Mouse (Mus musculus): ENCODE data around the gene Gm6583.

Gm6583 gene

GRCm38 (mm10) chr5:112367338-112367737 lies 11.5 kb upstream of the Gm6583 start:
- DNase-seq = no peak

GRCm38 (mm10) chr5:112366879-112367278 lies 11.0 kb upstream of the Gm6583 start:
- DNase-seq = no peak

GRCm38 (mm10) chr5:112364184-112364797 lies 8.5 kb upstream of the Gm6583 start:
- DNase-seq = peak; percentile 35

DNA sequence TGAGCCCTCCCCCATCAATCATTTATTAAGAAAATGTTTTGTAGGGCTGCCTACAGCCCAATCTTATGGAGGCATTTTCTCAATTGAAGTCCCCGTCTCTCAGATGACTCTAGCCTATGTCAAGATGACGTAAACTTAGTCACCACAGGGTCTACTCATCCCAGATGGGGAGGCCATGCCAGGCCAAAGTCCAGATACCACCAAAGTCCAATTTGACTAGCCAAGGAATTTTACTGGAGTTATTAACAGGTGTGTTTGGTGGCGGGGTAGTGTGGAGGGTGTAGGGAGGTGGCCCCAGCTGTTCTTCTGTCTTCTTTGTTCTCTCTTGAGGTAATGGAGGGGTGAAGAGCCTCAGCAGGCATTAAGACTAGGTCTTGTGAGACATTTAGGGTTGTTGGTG lies 4.2 kb upstream of the Gm6583 start:
- no peak for DNase-seq

GRCm38 (mm10) chr5:112359520-112359919 lies 3.7 kb upstream of the Gm6583 start:
- no peak for DNase-seq

DNA sequence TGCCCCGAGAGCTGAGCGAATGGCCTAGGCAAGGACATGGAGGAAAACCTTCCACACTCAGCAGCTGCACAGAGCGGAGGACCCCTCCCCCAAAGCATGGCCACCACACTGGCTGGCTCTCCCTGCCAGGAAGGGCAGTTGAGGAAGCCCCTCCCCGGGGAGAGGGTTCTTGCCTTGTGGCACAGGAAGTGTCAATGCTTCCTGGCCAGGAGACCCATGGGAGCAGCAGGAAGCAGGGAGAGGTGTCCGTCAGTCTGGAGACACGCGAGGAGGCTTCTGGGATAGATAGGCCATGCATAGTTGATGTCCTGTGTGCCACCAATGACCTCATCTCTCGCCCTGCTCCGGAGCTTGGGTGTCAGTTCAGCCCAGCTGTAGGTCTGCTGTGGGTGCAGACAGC lies 489 bp upstream of the Gm6583 start:
- no peak for DNase-seq

GRCm38 (mm10) chr5:112355493-112355892 lies 340 bp downstream of the Gm6583 start:
- DNase-seq = no peak

DNA sequence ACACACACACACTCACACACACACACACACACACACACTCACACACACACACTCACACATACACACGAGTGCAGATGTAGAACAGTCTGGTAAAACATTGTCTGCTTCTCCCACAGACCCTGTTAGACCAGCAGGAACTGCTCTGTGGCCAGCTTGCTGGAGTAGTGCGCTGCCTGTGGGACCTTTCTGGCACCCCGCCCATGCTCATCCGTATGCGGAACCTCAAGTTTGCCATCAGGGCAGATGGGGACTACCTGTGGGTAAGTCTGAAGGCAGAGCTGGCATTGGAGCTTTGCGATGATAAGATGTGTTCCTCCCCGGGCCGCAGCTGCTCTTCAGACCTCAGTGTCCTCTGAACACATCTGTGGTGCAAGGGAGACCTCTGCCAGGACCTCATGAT lies 6.7 kb downstream of the Gm6583 start:
- no peak for DNase-seq

GRCm38 (mm10) chr5:112346211-112346965 lies 9.4 kb downstream of the Gm6583 start:
- no peak for DNase-seq

GRCm38 (mm10) chr5:112344092-112344960 lies 11.5 kb downstream of the Gm6583 start:
- DNase-seq = no peak

GRCm38 (mm10) chr5:112343205-112343595 lies 12.6 kb downstream of the Gm6583 start:
- no peak for DNase-seq

GRCm38 (mm10) chr5:112342463-112343204 lies 13.2 kb downstream of the Gm6583 start, which contains the start of the genes Srrd and Hps4:
TSS of gene Srrd (minus strand) at chr5:112343040.
TSS of gene Hps4 (plus strand) at chr5:112343083.
- peak; percentile 87 for DNase-seq

DNA sequence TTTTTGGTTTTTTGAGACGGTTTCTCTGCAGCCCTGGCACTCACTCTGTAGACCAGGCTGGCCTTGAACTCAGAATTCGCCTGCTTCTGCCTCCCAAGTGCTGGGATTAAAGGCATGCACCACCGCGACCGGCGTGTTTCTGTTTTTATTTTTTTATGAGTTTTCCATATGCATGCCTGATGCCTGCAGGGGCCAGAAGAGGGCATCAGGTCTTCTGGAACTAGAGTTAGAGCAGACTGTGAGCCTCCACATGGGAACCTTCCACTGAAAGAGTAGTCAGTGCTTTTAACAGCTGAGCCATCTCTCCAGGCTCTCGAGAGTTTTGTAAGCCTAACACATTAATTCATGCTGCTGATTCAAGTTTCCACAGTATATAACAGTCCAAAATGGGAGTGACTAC lies 16.6 kb downstream of the Gm6583 start:
- no peak for DNase-seq

GRCm38 (mm10) chr5:112337004-112337403 lies 18.8 kb downstream of the Gm6583 start:
- no peak for DNase-seq

DNA sequence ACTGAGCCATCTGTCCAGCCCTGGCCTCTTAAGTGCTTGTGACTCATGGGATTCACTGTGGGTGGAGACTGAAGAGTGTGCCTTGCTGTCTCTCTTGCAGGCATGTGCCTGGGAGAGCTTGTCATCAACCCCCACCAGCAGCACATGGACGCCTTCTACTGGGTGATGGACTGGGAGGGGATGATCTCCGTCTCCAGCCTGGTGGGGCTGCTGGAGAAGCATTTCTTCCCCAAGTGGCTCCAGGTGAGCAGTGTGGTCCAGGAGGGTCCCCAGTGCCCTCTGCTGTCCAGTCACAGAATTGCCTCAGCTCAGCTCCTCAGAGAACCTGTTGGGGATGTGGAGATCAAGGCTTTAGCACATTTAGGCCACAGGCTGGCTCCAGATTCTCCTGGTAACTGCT lies 20.4 kb downstream of the Gm6583 start:
- peak; percentile 48 for DNase-seq

DNA sequence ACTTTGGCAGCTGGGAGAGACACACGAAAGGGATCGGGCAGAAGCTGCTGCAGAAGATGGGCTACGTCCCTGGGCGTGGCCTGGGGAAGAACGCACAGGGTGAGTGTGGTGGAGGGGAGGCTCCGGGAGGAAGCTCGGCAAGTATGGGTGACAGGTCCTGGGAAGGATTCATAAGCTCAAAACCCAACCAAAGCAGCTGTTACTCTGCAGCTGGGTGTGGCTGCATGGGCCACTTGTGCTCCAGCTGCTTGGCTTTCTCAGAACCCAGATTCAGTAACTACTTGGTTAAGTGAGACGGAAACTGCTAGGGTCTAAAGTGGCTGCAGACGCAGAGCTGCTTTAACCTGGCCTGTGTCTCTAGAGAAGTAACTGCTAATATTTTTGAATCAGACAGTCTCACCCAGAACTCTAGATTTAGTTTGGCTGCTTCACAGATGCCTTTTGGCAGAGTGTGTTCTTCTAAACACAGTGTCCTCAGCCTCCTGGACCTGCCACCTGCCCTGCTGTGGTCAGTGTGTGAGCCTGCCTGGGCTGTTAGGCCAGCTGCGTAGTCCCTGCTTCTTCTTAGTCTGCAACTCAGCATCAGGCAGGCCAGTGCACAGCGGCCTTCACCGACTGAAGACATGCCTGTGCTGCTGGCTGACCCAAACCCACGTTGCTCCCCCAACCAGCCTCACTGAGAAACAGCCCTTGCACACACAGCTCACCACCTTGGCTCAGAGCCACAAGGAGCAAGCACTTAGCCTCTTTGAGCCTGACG lies 25.8 kb downstream of the Gm6583 start:
- DNase-seq = no peak

GRCm38 (mm10) chr5:112327854-112328253 lies 28.0 kb downstream of the Gm6583 start:
- no peak for DNase-seq

DNA sequence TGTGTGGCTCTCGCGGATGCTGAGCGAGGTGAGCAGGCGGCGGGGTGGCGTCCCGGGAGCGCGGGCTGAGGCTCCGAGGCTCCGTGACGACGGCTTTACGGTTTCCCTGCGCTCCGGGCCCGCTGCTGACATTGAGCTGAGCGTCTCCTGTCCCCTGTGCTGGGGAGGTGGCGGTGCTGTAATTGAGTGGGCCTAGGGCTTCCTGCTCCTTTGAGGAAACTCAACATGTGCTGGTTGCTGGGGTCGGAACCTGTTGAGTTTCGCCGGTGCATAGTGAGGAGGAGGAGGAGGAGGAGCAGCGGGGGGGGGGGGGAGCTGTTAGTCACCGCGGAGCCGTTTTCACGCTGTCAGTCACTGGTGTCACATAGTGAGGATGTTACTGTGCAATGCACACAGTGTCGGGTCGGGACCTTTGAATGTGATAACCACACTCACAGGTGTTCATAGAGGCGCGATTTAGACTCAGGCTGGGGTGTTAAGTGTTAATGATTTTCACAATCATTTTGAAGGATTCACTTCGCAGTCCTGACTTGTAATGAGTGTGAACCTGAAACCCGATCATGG lies 29.3 kb downstream of the Gm6583 start:
- DNase-seq = no peak

DNA sequence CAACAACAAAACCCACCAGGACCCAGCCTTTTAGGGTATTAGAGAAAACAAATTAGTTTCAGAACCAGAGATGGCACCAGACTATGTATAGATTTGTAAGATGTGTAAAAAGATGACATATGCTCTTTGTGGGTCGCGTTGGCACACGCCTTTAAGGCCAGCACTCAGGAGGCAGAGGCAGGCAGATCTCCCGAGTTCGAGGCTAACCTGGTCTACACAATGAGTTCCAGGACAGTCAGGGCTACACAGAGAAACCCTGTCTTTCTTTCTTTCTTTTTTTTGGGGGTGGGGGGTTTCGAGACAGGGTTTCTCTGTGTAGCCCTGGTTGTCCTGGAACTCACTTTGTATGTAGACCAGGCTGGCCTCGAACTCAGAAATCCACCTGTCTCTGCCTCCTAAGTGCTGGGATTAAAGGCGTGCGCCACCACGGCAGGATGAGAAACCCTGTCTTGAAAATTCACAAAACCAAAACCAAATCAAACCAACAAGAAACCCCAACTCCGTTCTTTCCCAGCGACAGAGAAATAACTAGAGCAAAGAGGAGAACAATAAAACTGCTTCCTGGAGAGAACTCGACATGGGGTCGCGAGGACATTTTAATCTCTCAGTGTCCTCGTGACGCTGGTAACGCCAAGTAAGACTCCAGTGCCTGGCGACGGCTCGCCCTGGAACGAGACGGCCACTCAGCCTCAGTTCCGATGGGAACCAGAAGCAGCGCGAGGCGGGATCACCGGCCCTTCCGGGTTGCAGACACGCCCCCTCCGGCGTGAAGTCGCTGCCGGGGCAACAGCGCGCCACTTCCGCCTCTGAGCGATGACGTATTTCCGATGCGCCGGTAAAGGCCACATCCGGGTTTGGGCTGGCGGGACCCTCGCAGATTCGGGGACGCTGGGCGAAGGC lies 30.0 kb downstream of the Gm6583 start, which contains the start of gene Tfip11:
Gene Tfip11 (plus strand): TSS at position 813 of the 900 bp plus-strand sequence.
- peak; percentile 97 for DNase-seq
